Mouse (Mus musculus) lung, embryonic 15.5 days (tissue): Measurements from ENCODE around the gene Rbm43. TPM values are rescaled to one million over a fixed set of nuclear protein-coding genes. Genes with fewer than 3 reads are reported as not detected.

Experiments used
- ATAC-seq: fragments of 200-750 bp; cut with Nextera tagmentation; 2 replicates; pipeline ENCODE4 v1.8.0; 2017; ENCODE audit warnings: moderate number of reproducible peaks, borderline replicate concordance; ENCODE audit not compliant: low FRiP score, low TSS enrichment; ENCODE audit errors: extremely low read depth
- H3K27ac ChIP-seq: fragments of 300-500 bp; sonication (generic); 2 replicates; pipeline ENCODE4 v1.5.1; 2015; ENCODE audit warnings: moderate library complexity, mild to moderate bottlenecking, inconsistent platforms
- H3K27me3 ChIP-seq: fragments of 300-500 bp; sonication (generic); 2 replicates; pipeline ENCODE4 v1.6.1; 2015; ENCODE audit warnings: inconsistent platforms
- H3K36me3 ChIP-seq: fragments of 300-500 bp; sonication (generic); 2 replicates; pipeline ENCODE4 v1.6.1; 2015; ENCODE audit warnings: inconsistent platforms
- H3K4me1 ChIP-seq: fragments of 300-500 bp; sonication (generic); 2 replicates; pipeline ENCODE4 v1.6.1; 2015; ENCODE audit warnings: inconsistent platforms
- H3K4me2 ChIP-seq: fragments of 300-500 bp; sonication (generic); 2 replicates; pipeline ENCODE4 v1.6.1; 2015; ENCODE audit warnings: inconsistent platforms, mild to moderate bottlenecking, moderate library complexity
- H3K4me3 ChIP-seq: fragments of 300-500 bp; sonication (generic); 2 replicates; pipeline ENCODE4 v1.5.1; 2015; ENCODE audit warnings: mild to moderate bottlenecking, inconsistent platforms
- H3K9ac ChIP-seq: fragments of 300-500 bp; sonication (generic); 2 replicates; pipeline ENCODE4 v1.6.1; 2015; ENCODE audit warnings: inconsistent platforms
- H3K9me3 ChIP-seq: fragments of 300-500 bp; sonication (generic); 2 replicates; pipeline ENCODE4 v1.6.1; 2016; ENCODE audit warnings: inconsistent platforms
- WGBS: fragments of 180-500 bp; shearing (Covaris S2); methylation state at CpG from one replicate; pipeline ENCODE4 v1.1.7; 2015; 5-methylcytosine and 5-hydroxymethylcytosine counted together
- polyA plus RNA-seq: library from polyadenylated mRNA; unstranded; fragments of >200 nt; fragmentation: Nextera tagmentation; extraction: Ambion mirVana; gene quantifications from 2 replicates; pipeline ENCODE4 v1.2.1, GENCODE M21; 2015

Gene Rbm43
- polyA plus RNA-seq, 1 experiment from 2014 or later: 22.0 TPM

- no peak for ATAC-seq
- Histone ChIP-seq H3K4me3 (no peak overlapping the region), H3K4me2 (no peak overlapping the region), H3K36me3 (no peaks in the 10 kb centered on the region), H3K9ac (no peak overlapping the region), H3K4me1 (no peaks in the 10 kb centered on the region), H3K27me3 (no peaks in the 10 kb centered on the region), H3K27ac (no peak overlapping the region), H3K9me3 (no peaks in the 10 kb centered on the region)
- 46% methylated on average over 2 of the region's 2 CpGs for WGBS
Measured at GRCm38 (mm10) chr2:51945812-51946211, 10.8 kb upstream of the Rbm43 start.

GRCm38 (mm10) chr2:51941832-51942231 is 6.9 kb upstream of the Rbm43 start:
- WGBS: 84% methylated on average over 7 of the region's 7 CpGs
- Histone ChIP-seq H3K27me3 (no peaks in the 10 kb centered on the region), H3K9me3 (no peaks in the 10 kb centered on the region), H3K27ac (no peak overlapping the region), H3K4me3 (no peak overlapping the region), H3K4me1 (no peaks in the 10 kb centered on the region), H3K36me3 (no peaks in the 10 kb centered on the region), H3K9ac (no peak overlapping the region), H3K4me2 (no peak overlapping the region)
- ATAC-seq: no peak

- Histone ChIP-seq H3K9ac (no peak overlapping the region), H3K36me3 (no peaks in the 10 kb centered on the region), H3K4me2 (no peak overlapping the region), H3K4me1 (peaks cover 9% of the 10 kb centered on the region), H3K9me3 (no peaks in the 10 kb centered on the region), H3K27me3 (no peaks in the 10 kb centered on the region), H3K4me3 (no peak overlapping the region), H3K27ac (no peak overlapping the region)
- ATAC-seq: no peak
- 39% methylated on average over 3 of the region's 3 CpGs for WGBS
Measured at GRCm38 (mm10) chr2:51938750-51939149, 3.8 kb upstream of the Rbm43 start.

DNA sequence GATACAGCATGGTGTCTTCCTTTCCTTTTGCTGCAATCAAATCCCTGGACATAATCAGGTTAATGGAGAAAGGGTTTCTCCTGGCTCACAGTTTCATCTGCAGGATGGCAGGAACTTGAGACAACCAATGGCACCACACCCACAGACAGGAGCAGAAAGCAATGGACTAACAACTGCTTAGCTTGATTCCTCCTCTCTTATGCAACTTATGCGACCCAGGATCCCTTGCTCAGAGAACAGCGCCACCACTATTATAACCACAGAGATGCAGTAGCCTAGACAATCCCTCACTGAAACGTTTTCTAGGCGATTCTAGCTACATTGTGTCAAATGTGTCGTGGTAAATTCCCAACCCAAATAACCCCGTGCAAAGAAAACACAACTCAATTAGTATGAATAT is 2.0 kb upstream of the Rbm43 start:
- Histone ChIP-seq H3K36me3 (no peaks in the 10 kb centered on the region), H3K4me1 (peaks cover 11% of the 10 kb centered on the region), H3K27ac (no peak overlapping the region), H3K9me3 (no peaks in the 10 kb centered on the region), H3K4me3 (no peak overlapping the region), H3K9ac (no peak overlapping the region), H3K4me2 (no peak overlapping the region), H3K27me3 (no peaks in the 10 kb centered on the region)
- 72% methylated on average over 6 of the region's 6 CpGs for WGBS
- no peak for ATAC-seq

DNA sequence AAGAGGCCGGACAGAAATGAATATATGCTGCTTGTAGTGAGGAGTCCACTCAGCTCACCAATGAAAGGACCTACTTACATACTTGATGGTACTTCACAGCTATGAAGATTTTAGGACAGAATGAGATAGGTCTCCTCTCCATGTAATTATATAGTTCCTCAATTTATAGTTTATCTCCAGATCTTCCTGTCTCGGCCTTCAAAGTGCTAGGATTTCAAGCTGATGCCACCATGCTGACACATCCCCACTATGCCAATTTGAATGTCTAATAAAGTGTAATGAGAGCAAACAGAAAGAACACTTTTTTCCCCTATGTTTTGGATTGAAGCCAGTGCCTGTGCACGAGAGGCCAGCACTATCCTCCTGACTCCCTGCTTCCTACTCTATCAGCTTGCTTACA is 1.6 kb upstream of the Rbm43 start:
- ATAC-seq: no peak
- Histone ChIP-seq H3K4me1 (peaks cover 11% of the 10 kb centered on the region), H3K27ac (no peak overlapping the region), H3K9ac (no peak overlapping the region), H3K27me3 (no peaks in the 10 kb centered on the region), H3K4me2 (no peak overlapping the region), H3K4me3 (no peak overlapping the region), H3K36me3 (no peaks in the 10 kb centered on the region), H3K9me3 (no peaks in the 10 kb centered on the region)
- 64% methylated on average over 3 of the region's 3 CpGs for WGBS

DNA sequence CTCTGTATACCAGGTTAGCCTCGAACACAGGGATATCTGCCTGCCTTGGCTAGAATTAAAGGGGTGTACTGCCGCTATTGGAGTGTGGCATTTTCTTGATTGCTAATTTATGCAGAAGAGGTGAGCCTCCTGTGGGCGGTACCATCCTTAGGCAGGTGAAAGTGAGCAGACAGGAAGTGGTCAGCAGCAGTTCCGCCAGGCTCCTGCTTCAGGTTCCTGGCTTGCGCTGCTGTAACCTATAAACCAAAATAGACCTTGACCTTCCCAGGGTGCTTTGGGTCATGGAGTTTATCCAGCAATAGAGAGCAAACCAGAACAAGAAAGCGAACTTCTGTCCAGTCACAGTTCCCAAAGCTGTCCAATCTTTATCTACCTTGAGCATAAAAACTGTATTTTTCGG is 958 bp upstream of the Rbm43 start:
- Histone ChIP-seq H3K9ac (no peak overlapping the region), H3K4me2 (no peak overlapping the region; the same call in 1 of the 2 replicates), H3K4me1 (peaks cover 11% of the 10 kb centered on the region), H3K4me3 (no peak overlapping the region), H3K36me3 (0 out of 2 replicates have a peak, but pooled peaks cover 2% of the 10 kb centered on the region), H3K27ac (no peak overlapping the region), H3K9me3 (no peaks in the 10 kb centered on the region), H3K27me3 (no peaks in the 10 kb centered on the region)
- no peak for ATAC-seq
- WGBS: 91% methylated on average over 7 of the region's 7 CpGs

GRCm38 (mm10) chr2:51933341-51934134 is 1.4 kb downstream of the Rbm43 start:
- Histone ChIP-seq H3K9ac (0 out of 2 replicates have a peak overlapping the region, but pooled peaks have one; percentile 54), H3K9me3 (no peaks in the 10 kb centered on the region), H3K27me3 (no peaks in the 10 kb centered on the region), H3K27ac (peak overlapping the region; percentile 71; the same call in 1 of the 2 replicates), H3K4me3 (peak overlapping the region; percentile 77), H3K36me3 (peaks cover 12% of the 10 kb centered on the region; the same call in 1 of the 2 replicates), H3K4me2 (peak overlapping the region; percentile 87), H3K4me1 (peaks cover 11% of the 10 kb centered on the region)
- WGBS: 23% methylated on average over 12 of the region's 12 CpGs
- ATAC-seq: no peak

DNA sequence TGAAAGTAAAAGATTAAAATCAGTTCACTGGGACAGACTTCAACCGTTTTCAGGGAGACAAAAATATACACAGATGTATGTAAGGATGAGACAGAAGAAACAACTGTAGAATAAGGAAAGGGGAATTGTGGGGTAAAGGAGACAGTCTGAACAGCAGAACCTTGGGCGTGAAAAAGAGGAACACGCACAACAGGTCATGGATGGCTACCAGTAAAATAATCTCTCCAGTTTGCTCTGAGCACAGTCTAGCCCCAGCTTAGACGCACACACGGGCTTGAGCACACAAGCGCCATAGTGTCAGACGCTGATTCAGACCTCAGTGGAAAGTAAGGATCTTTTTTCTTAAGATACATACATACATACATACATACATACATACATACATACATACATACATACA is 3.7 kb downstream of the Rbm43 start:
- H3K27me3 ChIP-seq: no peaks in the 10 kb centered on the region
- H3K4me3 ChIP-seq: no peak overlapping the region
- WGBS: 77% methylated on average over 7 of the region's 7 CpGs
- H3K4me2 ChIP-seq: no peak overlapping the region
- H3K9me3 ChIP-seq: no peaks in the 10 kb centered on the region
- ATAC-seq: no peak
- peaks cover 11% of the 10 kb centered on the region for H3K4me1 ChIP-seq
- no peak overlapping the region for H3K9ac ChIP-seq
- no peak overlapping the region for H3K27ac ChIP-seq
- peaks cover 12% of the 10 kb centered on the region; the same call in 1 of the 2 replicates for H3K36me3 ChIP-seq

- Histone ChIP-seq H3K36me3 (no peaks in the 10 kb centered on the region), H3K4me1 (peaks cover 8% of the 10 kb centered on the region; the same call in 1 of the 2 replicates), H3K27me3 (no peaks in the 10 kb centered on the region), H3K4me3 (no peak overlapping the region), H3K27ac (no peak overlapping the region), H3K9ac (no peak overlapping the region), H3K9me3 (no peaks in the 10 kb centered on the region), H3K4me2 (no peak overlapping the region)
- peak; percentile 55; the same call in 1 of the 2 replicates for ATAC-seq
- WGBS: 12% methylated on average over 5 of the region's 5 CpGs
Measured at GRCm38 (mm10) chr2:51914944-51915680, 19.9 kb downstream of the Rbm43 start.

- H3K36me3 ChIP-seq: no peaks in the 10 kb centered on the region
- H3K4me2 ChIP-seq: no peak overlapping the region
- H3K9ac ChIP-seq: no peak overlapping the region
- 42% methylated on average over 7 of the region's 7 CpGs for WGBS
- no peak for ATAC-seq
- H3K27ac ChIP-seq: no peak overlapping the region
- no peak overlapping the region for H3K4me3 ChIP-seq
- no peaks in the 10 kb centered on the region for H3K9me3 ChIP-seq
- no peaks in the 10 kb centered on the region for H3K27me3 ChIP-seq
- H3K4me1 ChIP-seq: peaks cover 8% of the 10 kb centered on the region; the same call in 1 of the 2 replicates
Measured at GRCm38 (mm10) chr2:51914532-51914931, 20.4 kb downstream of the Rbm43 start.

DNA sequence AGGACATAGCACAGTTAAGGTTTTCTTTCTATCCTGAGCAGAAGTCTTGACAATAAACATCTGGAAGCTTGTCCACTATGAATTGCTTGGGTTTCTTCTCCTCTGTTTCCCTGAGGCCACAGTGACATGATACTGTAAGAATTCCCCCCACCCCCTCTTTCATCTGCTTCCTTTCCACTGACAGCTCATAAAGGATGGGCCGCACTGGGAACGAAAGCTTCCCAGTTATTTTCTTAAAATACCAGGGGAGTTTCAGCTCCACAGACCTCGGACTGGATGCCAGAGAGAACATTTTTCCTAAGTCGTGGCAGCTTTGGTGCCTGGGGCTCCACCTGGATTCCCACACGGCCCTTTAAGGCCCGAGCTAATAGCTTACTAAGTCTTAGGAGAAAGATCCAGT is 22.2 kb downstream of the Rbm43 start:
- 21% methylated on average over 6 of the region's 6 CpGs for WGBS
- Histone ChIP-seq H3K27ac (peak overlapping the region; percentile 9; the same call in 1 of the 2 replicates), H3K36me3 (no peaks in the 10 kb centered on the region), H3K4me3 (no peak overlapping the region), H3K27me3 (no peaks in the 10 kb centered on the region), H3K9ac (no peak overlapping the region), H3K9me3 (no peaks in the 10 kb centered on the region), H3K4me1 (peaks cover 8% of the 10 kb centered on the region; the same call in 1 of the 2 replicates), H3K4me2 (peak overlapping the region; percentile 23; the same call in 1 of the 2 replicates)
- ATAC-seq: peak; percentile 39; the same call in 1 of the 2 replicates

DNA sequence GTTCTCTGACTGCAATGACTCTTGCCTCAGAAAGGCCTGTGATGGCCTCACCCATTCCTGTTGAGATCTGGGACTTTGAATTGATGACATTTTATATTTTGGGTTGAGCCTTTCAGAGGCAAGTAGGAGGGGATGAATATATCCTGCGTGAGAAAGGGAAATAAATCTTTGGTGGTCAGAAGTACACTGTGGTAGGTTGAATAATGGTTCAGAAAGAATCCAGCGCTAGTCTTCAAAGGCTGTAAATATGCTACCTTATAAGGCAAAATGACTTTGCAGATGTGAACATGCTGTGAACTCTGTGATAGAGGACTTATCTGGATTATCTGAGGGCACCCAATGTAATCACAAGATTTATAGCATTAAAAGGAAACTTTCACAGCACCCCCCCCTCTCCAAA is 23.1 kb downstream of the Rbm43 start:
- no peaks in the 10 kb centered on the region for H3K27me3 ChIP-seq
- peaks cover 8% of the 10 kb centered on the region; the same call in 1 of the 2 replicates for H3K4me1 ChIP-seq
- no peaks in the 10 kb centered on the region for H3K36me3 ChIP-seq
- H3K4me2 ChIP-seq: no peak overlapping the region
- no peak overlapping the region for H3K9ac ChIP-seq
- H3K4me3 ChIP-seq: no peak overlapping the region
- no peaks in the 10 kb centered on the region for H3K9me3 ChIP-seq
- no peak overlapping the region for H3K27ac ChIP-seq
- no peak for ATAC-seq
- WGBS: 55% methylated on average over 2 of the region's 2 CpGs
